Mouse (Mus musculus) cerebellum, adult 2 months (tissue): ENCODE data around the gene Alg5. TPM values are rescaled to one million over a fixed set of nuclear protein-coding genes. Genes with fewer than 3 reads are reported as not detected.

ENCODE experiments used
- DNase-seq, 2 experiments: peaks; one replicate each; pipeline ENCODE4 v3.0.0; 2021
- H3K27ac ChIP-seq: fragments of 200-500 bp; 2 replicates; pipeline ENCODE4 v1.5.1; 2012; ENCODE audit warnings: low read length, control low read depth, inconsistent platforms; ENCODE audit not compliant: insufficient read depth
- H3K27me3 ChIP-seq: fragments of 200-500 bp; 2 replicates; pipeline ENCODE4 v1.6.1; 2012; ENCODE audit warnings: inconsistent platforms, mild to moderate bottlenecking, low read length, moderate library complexity; ENCODE audit not compliant: control insufficient read depth, insufficient read depth
- H3K4me1 ChIP-seq: fragments of 200-500 bp; 2 replicates; pipeline ENCODE4 v1.6.1; 2011; ENCODE audit warnings: low read length; ENCODE audit not compliant: control insufficient read depth, insufficient read depth
- H3K4me3 ChIP-seq: fragments of 200-500 bp; replicated peaks from 2 replicates; pipeline ENCODE3; 2011; ENCODE audit warnings: mild to moderate bottlenecking, low read depth, low read length, control low read depth; ENCODE audit not compliant: insufficient read depth
- CTCF ChIP-seq: fragments of 200-500 bp; IDR thresholded peaks from 2 replicates; pipeline ENCODE4 v1.5.1; 2011; ENCODE audit warnings: low read depth, mild to moderate bottlenecking, control low read depth, low read length, moderate library complexity, borderline replicate concordance; ENCODE audit not compliant: insufficient read depth
- POLR2A ChIP-seq: fragments of 200-500 bp; IDR thresholded peaks from 2 replicates; pipeline ENCODE4 v1.6.1; 2011; ENCODE audit warnings: low read length, control low read depth, borderline replicate concordance; ENCODE audit not compliant: insufficient read depth
- WGBS: fragments of 180-500 bp; shearing (Covaris S2); methylation state at CpG from one replicate; pipeline ENCODE4 v1.1.7; 2018; 5-methylcytosine and 5-hydroxymethylcytosine counted together
- polyA plus RNA-seq: library from polyadenylated mRNA; depleted of rRNA; stranded (reverse); fragments of >200 nt; gene quantifications from 2 replicates; pipeline ENCODE4 v1.2.3, GENCODE M21; 2012

Gene Alg5
- polyA plus RNA-seq, 1 experiment, result 26.0 TPM

DNA sequence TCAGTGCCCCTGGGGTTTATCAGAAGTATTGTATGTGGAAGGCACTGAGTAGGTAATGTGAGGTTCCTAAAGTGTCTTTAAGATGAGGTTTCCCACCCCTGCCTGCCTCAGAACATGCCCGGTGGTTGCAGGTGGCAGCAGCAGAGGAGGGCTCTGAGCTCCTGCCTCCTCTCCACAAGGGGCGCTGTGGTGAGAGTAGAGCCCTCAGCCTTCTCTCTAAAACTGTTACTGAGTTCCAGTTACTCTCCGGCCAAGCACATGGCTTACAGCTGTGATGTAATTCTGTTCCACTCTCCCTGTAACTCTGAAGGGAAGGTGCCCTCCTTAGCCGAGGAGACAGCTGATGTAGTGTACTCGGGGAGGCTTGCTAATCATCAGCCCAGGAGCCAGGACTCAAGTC lies 10.5 kb downstream of the Alg5 start:
- TF ChIP-seq POLR2A (no peak), CTCF (peak; percentile 40; the same call in 1 of the 2 replicates)
- WGBS, result 52% methylated on average over 5 of the region's 5 CpGs
- no peak for DNase-seq
- H3K27me3 ChIP-seq, result no peaks in the 10 kb centered on the region
- H3K4me3 ChIP-seq, result no peak overlapping the region
- H3K27ac ChIP-seq, result no peak overlapping the region
- no peaks in the 10 kb centered on the region; the same call in 1 of the 2 replicates for H3K4me1 ChIP-seq

GRCm38 (mm10) chr3:54753411-54753810 lies 18.1 kb downstream of the Alg5 start:
- Histone ChIP-seq H3K27me3 (no peaks in the 10 kb centered on the region), H3K4me3 (no peak overlapping the region), H3K4me1 (no peaks in the 10 kb centered on the region), H3K27ac (no peak overlapping the region)
- WGBS, result 77% methylated on average over 4 of the region's 4 CpGs
- no peak for DNase-seq
- no peak for TF ChIP-seq CTCF
- no peak for TF ChIP-seq POLR2A

DNA sequence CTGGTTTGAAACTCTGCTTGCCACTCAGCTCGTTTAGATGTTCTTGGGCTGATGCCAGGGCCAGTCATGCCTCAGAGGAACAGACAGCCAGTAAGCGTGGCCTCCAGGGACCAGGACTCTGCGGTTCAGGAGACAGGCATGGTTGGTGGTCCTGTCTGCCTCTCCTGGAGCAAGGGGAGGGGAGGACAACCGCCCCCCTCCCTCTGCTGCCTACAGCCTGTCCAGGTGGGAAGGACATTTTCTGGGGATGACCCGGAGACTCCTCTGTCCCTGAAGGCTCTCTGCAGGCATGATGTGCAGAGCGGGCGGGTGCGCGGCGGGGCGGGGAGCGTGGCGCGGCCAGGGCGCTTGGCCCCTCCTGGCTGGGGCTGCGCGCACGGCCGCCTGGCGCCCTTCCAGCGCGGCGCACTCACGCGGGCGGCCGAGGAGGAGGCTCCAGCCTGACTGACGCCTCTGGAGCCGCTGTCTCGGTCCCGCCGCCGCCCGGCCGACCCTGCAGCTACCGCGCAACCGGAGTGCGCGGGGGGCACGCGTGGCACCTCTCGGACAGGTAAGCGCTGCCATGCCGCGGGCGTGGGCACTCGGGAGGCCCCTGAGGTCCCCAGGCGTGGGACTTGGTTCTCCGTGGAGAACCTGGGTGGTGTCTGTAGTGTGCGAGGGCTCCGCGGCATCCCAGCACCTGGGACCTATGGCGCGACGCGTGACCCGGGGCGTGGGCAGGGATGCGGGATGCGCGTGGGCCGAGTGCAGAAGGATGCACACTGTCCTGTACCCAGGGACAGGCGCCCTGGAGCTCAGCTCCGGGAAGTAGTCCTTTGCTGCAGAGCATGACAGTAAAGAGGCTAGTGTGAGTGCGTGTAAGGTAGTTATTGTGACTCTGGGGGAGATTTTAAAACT lies 20.1 kb downstream of the Alg5 start, which contains the start of gene Smad9:
TSS of gene Smad9 (plus strand) at position 438 of the 897 bp plus-strand sequence.
- H3K27me3 ChIP-seq, result no peaks in the 10 kb centered on the region
- peak; percentile 77 to 80 for DNase-seq
- H3K27ac ChIP-seq, result peak within 1 kb of the TSS; percentile 51; the same call in 1 of the 2 replicates
- H3K4me1 ChIP-seq, result no peaks in the 10 kb centered on the region
- WGBS, result under 1% methylated on average over 66 of the region's 66 CpGs
- TF ChIP-seq POLR2A, result 0 out of 2 replicates have a peak, but pooled peaks have one; percentile 34
- TF ChIP-seq CTCF, result no peak
- H3K4me3 ChIP-seq, result peak within 1 kb of the TSS; percentile 56

- Histone ChIP-seq H3K27ac (peak overlapping the region; percentile 48; the same call in 1 of the 2 replicates), H3K27me3 (no peaks in the 10 kb centered on the region), H3K4me3 (peak overlapping the region; percentile 56), H3K4me1 (no peaks in the 10 kb centered on the region)
- DNase-seq, result peak; percentile 46 to 48
- TF ChIP-seq CTCF (no peak), POLR2A (no peak)
- WGBS, result 1% methylated on average over 11 of the region's 11 CpGs
These were observed 20.7 kb downstream of the Alg5 start for GRCm38 (mm10) chr3:54756058-54756457.

DNA sequence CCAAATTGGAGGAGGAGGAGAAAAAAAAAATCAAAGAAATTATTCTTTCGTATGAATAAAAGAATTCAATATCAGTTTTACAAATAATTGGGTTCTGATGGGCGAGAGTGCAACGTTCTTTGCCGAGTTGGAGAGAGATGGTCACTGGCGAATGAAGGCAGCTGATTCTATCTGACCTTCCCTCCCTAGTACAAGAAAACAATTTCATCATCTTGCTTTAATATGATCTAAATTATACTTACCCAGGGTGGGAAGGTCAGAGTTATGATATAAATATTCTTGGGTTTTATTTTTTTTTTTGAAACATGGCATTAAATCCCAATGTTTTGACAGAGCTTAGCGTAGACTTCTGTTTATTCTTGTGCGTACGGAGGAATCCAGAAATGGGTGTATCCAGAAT lies 22.1 kb downstream of the Alg5 start:
- Histone ChIP-seq H3K27ac (no peak overlapping the region), H3K4me3 (no peak overlapping the region), H3K4me1 (no peaks in the 10 kb centered on the region), H3K27me3 (no peaks in the 10 kb centered on the region)
- no peak for DNase-seq
- TF ChIP-seq POLR2A, result no peak
- no peak for TF ChIP-seq CTCF
- 94% methylated on average over 8 of the region's 8 CpGs for WGBS

DNA sequence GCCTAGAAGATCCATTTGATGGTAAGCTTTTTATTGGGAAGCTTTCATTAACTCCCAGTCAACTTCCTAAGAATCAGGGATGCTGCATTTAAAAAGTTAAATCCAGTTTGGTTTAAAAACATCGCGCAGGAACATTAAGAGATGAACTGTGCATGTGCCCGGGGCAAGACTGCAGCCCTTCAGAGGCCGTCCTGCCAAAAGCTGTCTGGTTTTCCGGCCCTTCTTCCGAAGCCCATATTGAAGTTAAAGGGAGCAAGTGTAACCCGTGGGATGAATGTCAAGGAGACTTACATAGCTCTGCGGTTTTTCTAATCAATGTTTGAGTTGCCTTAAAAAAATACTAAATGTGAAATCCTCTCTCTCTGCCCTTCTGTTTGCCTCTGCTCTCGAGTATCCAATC lies 23.9 kb downstream of the Alg5 start:
- H3K27me3 ChIP-seq, result no peaks in the 10 kb centered on the region
- DNase-seq, result no peak
- TF ChIP-seq POLR2A (no peak), CTCF (no peak)
- no peak overlapping the region for H3K27ac ChIP-seq
- no peak overlapping the region for H3K4me3 ChIP-seq
- H3K4me1 ChIP-seq, result no peaks in the 10 kb centered on the region; the same call in 1 of the 2 replicates
- WGBS, result 83% methylated on average over 9 of the region's 9 CpGs

- Histone ChIP-seq H3K4me1 (no peaks in the 10 kb centered on the region; the same call in 1 of the 2 replicates), H3K27ac (no peak overlapping the region), H3K4me3 (no peak overlapping the region), H3K27me3 (no peaks in the 10 kb centered on the region)
- no peak for DNase-seq
- WGBS, result 63% methylated on average over 15 of the region's 15 CpGs
- no peak for TF ChIP-seq POLR2A
- no peak for TF ChIP-seq CTCF
These were observed 25.2 kb downstream of the Alg5 start for GRCm38 (mm10) chr3:54760321-54761115.

GRCm38 (mm10) chr3:54761258-54761657 lies 25.9 kb downstream of the Alg5 start:
- TF ChIP-seq POLR2A (no peak), CTCF (no peak)
- 85% methylated on average over 1 of the region's 1 CpGs for WGBS

More at GRCm38 (mm10) chr3:54761258-54761657, 25.9 kb downstream of the Alg5 start:
- Histone ChIP-seq H3K27ac (no peak overlapping the region), H3K4me1 (no peaks in the 10 kb centered on the region; the same call in 1 of the 2 replicates), H3K4me3 (no peak overlapping the region), H3K27me3 (no peaks in the 10 kb centered on the region)
- no peak for DNase-seq
